Mouse (Mus musculus) kidney, adult 2 months (tissue): Measurements from ENCODE around the gene Tenm4. TPM values are rescaled to one million over a fixed set of nuclear protein-coding genes. Genes with fewer than 3 reads are reported as not detected.

ENCODE experiments used
- DNase-seq: peaks from one replicate; pipeline ENCODE4 v3.0.0; 2021
- H3K27ac ChIP-seq: fragments of 200-500 bp; 2 replicates; pipeline ENCODE4 v1.5.1; 2012; ENCODE audit warnings: low read depth, low read length, control low read depth, inconsistent platforms; ENCODE audit not compliant: insufficient read depth
- H3K27me3 ChIP-seq: fragments of 200-500 bp; replicated peaks from 2 replicates; pipeline ENCODE4 v1.6.1; 2012; ENCODE audit warnings: mild to moderate bottlenecking, moderate library complexity, low read length, inconsistent platforms; ENCODE audit not compliant: control insufficient read depth, insufficient read depth
- H3K36me3 ChIP-seq: fragments of 200-500 bp; 2 replicates; pipeline ENCODE4 v1.6.1; 2012; ENCODE audit warnings: mild to moderate bottlenecking, moderate library complexity, low read length, inconsistent platforms; ENCODE audit not compliant: control insufficient read depth, insufficient read depth
- H3K4me1 ChIP-seq: fragments of 200-500 bp; 2 replicates; pipeline ENCODE4 v1.6.1; 2011; ENCODE audit warnings: low read length; ENCODE audit not compliant: control insufficient read depth, insufficient read depth
- H3K4me3 ChIP-seq: fragments of 200-500 bp; 2 replicates; pipeline ENCODE4 v1.5.1; 2011; ENCODE audit warnings: mild to moderate bottlenecking, low read depth, low read length, control low read depth; ENCODE audit not compliant: insufficient read depth
- CTCF ChIP-seq: fragments of 200-500 bp; conservative IDR thresholded peaks from 2 replicates; pipeline ENCODE4 v1.5.1; 2011; ENCODE audit warnings: low read depth, mild to moderate bottlenecking, control low read depth, low read length, moderate library complexity, mixed read lengths; ENCODE audit not compliant: insufficient read depth, insufficient read length
- POLR2A ChIP-seq: fragments of 200-500 bp; IDR thresholded peaks from one replicate; pipeline ENCODE4 v1.6.1; 2011; ENCODE audit warnings: low read depth, low read length, control low read depth
- WGBS: fragments of 180-500 bp; shearing (Covaris S2); methylation state at CpG from one replicate; pipeline ENCODE4 v1.1.7; 2018; 5-methylcytosine and 5-hydroxymethylcytosine counted together
- polyA plus RNA-seq: library from polyadenylated mRNA; depleted of rRNA; stranded (reverse); fragments of >200 nt; gene quantifications from 2 replicates; pipeline ENCODE4 v1.2.3, GENCODE M21; 2012

Gene Tenm4
- polyA plus RNA-seq, 1 experiment: 3.3 TPM

DNA sequence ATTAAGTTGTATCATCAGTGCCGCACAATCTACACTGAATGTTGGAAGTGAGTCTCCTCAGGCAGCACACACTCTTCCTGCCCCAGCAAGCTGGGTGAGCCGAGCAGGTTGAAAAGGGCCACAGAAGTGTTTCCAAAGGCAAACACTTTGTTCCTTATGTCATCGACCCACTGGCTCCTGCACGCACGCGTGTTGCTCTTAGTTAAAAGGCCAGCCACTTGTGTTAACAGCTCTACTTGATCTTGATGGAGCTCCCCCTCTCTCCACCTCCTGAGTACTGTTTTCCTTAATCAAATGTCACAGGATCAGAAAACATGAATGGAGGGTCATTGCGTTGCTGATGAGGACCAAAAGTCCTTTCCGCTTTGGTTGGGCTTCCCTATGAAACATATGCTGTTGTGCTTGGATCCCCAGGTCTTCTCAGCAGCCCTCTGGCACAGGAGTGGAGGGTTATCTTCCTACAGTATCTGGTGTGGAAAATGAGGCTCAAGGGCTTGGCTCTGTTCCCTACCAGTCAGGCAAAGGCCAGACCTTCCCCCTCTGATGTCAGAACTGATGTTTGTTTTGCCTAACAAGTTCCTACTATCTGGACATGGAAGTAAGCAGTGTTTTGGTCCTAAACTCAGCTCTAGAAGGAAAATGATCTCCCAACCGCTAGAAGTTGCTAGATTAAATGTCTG, 250.0 kb downstream of the Tenm4 start:
- Histone ChIP-seq H3K36me3 (no peaks in the 10 kb centered on the region), H3K27ac (no peak overlapping the region), H3K27me3 (no peaks in the 10 kb centered on the region), H3K4me1 (0 out of 2 replicates have a peak, but pooled peaks cover 2% of the 10 kb centered on the region), H3K4me3 (no peak overlapping the region)
- TF ChIP-seq POLR2A: no peak
- no peak for TF ChIP-seq CTCF
- WGBS: 70% methylated on average over 9 of the region's 9 CpGs
- DNase-seq: peak; percentile 46

DNA sequence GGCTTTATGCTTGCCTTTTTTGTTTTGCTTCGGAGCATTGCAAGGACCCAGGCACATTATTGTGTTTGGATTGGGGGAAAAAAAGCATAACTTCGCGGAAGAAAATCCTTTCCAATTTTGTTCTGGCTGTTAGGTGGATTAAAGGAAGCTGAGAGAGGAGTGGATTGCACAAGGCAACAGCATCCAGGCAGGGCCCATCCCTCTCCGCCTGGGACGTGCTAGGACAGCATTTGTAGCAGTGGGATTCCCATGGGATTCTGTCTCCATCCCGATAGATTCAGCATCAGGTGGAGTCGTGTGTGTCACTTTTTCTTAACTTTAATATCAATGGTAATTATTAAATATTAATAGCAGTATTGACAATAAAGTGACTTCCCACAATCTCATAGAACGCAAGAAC, 255.9 kb downstream of the Tenm4 start:
- H3K4me3 ChIP-seq: no peak overlapping the region
- no peaks in the 10 kb centered on the region for H3K36me3 ChIP-seq
- no peak for DNase-seq
- H3K27ac ChIP-seq: no peak overlapping the region
- TF ChIP-seq POLR2A (no peak), CTCF (no peak)
- H3K4me1 ChIP-seq: no peaks in the 10 kb centered on the region
- WGBS: 67% methylated on average over 8 of the region's 8 CpGs
- H3K27me3 ChIP-seq: no peaks in the 10 kb centered on the region

DNA sequence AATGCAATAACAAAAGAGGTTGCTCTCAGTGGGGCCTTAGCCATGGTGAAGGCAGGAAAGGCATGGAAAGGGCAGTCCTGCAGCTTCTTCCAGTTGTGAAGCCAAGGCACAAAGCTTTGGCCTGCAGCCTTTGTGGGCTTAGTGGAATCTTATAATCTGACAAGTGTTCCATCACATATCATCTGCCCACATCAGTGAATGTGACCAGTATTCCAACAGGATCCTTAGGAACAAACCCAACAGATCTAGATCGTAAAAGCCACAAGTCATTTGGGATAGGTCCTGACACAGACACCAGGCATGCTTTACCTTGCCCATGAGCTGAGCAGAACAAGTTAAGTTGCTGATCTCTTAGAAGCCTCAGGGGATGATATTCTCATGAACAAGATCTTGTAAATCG, 262.3 kb downstream of the Tenm4 start:
- TF ChIP-seq CTCF: no peak
- TF ChIP-seq POLR2A: no peak
- H3K36me3 ChIP-seq: no peaks in the 10 kb centered on the region
- H3K27ac ChIP-seq: no peak overlapping the region
- no peak overlapping the region for H3K4me3 ChIP-seq
- no peaks in the 10 kb centered on the region for H3K4me1 ChIP-seq
- 97% methylated on average over 2 of the region's 2 CpGs for WGBS
- H3K27me3 ChIP-seq: no peaks in the 10 kb centered on the region
- no peak for DNase-seq

DNA sequence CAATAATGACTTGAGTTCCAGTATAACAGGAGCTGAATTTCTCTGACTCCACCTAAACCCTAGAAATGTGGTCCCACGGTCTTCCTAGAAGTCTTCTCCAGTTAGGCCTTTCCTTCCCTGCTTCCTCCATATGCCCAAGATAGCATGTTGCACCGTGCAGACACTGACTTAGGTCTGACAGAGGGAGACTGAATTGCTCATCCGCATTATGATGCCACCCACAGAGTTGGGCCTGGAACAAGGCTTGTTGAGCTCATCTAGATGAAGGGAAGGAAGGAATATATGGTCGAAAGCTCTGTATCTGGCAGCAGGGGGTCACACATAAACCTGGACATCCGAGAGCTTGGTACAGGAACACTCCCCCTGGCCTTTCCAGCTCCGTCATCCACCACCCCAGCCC, 267.3 kb downstream of the Tenm4 start:
- Histone ChIP-seq H3K4me1 (no peaks in the 10 kb centered on the region), H3K36me3 (no peaks in the 10 kb centered on the region), H3K27ac (no peak overlapping the region), H3K4me3 (no peak overlapping the region), H3K27me3 (no peaks in the 10 kb centered on the region)
- TF ChIP-seq CTCF: no peak
- no peak for TF ChIP-seq POLR2A
- WGBS: 90% methylated on average over 6 of the region's 6 CpGs
- DNase-seq: no peak

DNA sequence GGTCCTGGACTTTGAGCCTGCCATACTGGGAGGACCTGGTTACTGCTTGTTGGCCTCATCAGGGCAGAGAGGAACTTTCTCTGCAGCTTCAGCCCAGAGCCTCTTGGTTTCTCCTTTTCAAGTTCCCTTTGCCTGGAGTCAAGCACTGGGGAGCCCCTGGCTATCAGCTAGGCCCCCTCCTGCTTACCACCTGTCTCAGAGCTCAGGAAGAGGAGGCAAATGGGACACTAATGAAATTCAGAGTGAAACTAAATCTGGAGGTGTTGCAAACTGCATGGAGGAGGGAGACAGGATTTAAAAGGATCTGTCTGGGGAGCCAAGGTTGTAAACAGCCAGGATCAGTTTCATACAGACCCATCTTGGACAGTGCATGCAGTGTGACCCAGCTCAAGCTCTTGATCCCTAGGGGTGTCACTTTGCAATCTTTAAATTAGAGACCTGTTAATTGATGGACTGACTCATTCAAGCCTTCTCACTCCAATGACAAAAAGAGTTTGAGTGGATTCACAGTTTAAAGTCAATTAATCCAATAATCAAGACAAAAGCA, 269.2 kb downstream of the Tenm4 start:
- DNase-seq: no peak
- no peaks in the 10 kb centered on the region for H3K36me3 ChIP-seq
- TF ChIP-seq POLR2A (no peak), CTCF (no peak)
- no peaks in the 10 kb centered on the region for H3K4me1 ChIP-seq
- no peak overlapping the region for H3K4me3 ChIP-seq
- H3K27me3 ChIP-seq: no peaks in the 10 kb centered on the region
- H3K27ac ChIP-seq: no peak overlapping the region

DNA sequence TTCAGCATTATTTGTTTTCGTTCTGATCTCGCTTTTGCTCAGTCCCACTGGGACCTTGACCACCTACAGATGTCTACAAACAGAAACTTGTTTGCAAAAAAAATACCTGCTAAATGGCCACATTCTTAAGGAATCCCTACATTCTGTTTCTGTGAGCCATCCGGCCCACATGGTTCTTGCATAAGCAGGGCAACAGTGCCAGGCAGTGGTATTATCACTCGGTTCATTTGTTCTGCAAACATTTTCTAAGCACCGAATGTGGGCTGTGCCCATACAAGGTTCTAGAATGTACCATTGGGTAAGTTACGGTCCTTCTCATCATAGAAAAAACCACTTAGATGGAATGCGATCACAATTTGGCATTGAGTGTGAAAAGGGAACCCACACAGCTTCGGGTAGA, 274.7 kb downstream of the Tenm4 start:
- 86% methylated on average over 8 of the region's 8 CpGs for WGBS
- no peak for DNase-seq
- TF ChIP-seq CTCF (no peak), POLR2A (no peak)
- Histone ChIP-seq H3K36me3 (no peaks in the 10 kb centered on the region), H3K4me3 (no peak overlapping the region), H3K27ac (no peak overlapping the region), H3K27me3 (no peaks in the 10 kb centered on the region), H3K4me1 (no peaks in the 10 kb centered on the region)

DNA sequence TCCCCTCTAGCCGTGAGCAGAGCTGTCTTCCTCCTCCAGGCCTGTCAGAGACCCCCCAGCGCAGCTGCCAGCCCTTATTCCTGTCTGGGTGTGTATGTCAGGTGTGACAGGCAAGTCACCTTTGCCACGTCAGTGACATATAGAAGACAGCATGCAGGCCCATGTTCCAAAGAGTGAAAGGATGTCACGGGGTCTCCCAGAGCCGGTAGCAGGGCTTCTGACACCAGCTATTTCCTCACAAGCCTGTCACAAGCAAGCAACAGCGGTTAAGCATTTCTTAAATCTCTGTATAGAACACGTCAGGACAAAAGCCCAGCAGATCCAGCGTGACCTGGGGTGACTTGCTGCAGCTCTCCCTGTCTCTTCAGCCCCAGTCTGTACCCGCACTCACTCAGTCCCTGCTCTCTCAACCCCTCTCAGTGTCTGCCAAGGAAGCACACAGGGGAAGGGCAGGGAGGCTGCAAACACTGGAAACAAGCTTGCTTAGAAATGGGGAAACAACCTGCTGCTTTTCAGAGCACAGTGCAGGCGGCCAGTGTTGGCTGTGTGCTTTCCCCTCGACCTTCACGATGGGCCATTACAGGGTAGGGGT, 276.9 kb downstream of the Tenm4 start:
- Histone ChIP-seq H3K27me3 (no peaks in the 10 kb centered on the region), H3K36me3 (no peaks in the 10 kb centered on the region), H3K4me1 (no peaks in the 10 kb centered on the region), H3K4me3 (no peak overlapping the region), H3K27ac (no peak overlapping the region)
- no peak for DNase-seq
- WGBS: 80% methylated on average over 12 of the region's 12 CpGs
- TF ChIP-seq CTCF: no peak
- no peak for TF ChIP-seq POLR2A
